Mouse (Mus musculus): ENCODE measurements around the gene Adamts17.

Adamts17 gene

DNA sequence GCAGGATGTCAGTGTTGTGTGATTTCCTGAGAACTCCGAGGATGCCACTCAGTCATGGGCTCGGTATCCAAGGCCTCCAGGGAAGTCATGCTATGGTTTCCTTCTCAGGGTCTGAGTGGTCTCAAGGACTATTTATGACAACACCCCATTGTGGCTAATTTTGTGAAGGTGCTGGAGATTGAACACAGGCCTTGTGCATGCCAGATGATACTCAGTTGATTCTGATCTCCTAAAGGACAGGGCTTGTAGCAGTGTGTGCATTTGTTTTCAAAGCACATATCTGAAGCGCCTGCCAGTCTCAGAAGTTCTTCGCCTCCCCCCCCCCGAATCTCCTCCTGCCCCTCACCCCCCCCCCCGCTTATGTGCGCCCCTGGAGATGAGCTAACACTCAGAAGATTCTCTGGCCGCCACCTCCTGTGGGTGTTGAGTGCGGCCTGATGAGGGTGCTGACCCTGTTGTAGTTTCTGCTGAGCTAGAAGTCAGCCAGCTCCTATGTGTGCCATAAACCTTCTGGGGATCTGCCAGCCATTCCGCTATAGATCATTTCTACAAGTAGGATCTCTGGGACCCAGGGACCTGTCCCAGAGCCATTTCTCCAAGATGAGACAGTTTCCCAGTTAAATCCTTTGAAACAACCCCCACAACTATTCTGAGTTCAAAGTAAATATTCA lies 232.6 kb downstream of the Adamts17 start:
- no peak for DNase-seq (ENCODE audit: low spot score in 2 of 2)

DNA sequence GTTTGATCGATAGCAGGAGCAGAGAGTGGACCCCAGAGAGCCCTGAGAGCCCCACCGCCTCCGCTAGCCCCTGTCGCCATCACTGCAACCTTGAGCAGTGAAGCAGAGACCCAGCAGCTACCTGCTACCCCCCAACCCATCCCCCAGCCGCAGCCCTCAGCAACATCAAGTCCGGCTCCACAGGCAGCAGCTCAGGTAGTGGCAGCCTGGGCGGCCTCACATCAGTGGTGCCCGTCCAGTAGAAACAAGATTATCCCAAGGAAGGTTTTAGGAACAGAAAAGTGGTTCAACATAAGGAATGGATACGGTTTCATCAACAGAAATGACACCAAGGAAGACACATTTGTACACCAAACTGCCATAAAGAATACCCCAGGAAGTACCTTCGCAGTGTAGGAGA lies 243.2 kb downstream of the Adamts17 start:
- no peak for DNase-seq (ENCODE audit: low spot score in 2 of 2)

DNA sequence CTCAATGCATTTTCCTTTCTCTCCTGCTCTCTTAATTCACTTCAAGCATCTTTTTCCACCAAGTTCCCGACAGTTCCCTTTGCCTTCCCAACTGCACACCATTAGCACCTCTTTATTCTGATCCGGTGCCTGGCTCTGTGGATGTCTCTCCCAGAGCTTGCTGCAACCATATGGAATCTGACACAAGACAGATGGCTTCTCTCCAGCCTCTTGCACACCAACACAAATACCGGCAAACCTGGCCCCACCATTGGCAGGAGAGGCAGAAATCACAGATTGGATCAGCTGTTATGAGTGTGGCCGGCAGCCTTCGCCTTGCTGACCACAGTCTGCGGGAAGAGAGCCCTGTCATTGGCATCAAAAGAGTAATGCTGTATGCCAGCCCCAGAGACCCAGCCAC lies 248.2 kb downstream of the Adamts17 start:
- peak; percentile 16 to 26 for DNase-seq (ENCODE audit: low spot score in 2 of 2)

DNA sequence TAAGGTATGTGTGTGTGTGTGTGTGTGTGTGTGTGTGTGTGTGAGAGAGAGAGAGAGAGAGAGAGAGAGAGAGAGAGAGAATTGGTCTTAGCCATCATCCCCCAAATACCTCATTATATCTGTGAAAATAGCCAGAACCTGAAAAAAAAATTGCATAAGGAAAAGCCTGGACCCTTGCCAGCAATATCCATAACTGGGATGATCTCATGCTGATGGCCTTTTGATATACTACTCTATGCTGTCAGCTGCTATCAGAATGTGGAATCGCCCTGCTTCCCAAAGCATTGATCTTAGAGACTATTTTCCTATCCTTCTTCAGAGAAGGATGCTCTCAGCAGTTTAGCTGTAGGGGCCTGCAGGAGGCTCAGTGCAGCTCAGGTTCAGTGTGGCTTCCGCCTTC lies 257.6 kb downstream of the Adamts17 start:
- DNase-seq (ENCODE audit: low spot score in 2 of 2) = no peak

DNA sequence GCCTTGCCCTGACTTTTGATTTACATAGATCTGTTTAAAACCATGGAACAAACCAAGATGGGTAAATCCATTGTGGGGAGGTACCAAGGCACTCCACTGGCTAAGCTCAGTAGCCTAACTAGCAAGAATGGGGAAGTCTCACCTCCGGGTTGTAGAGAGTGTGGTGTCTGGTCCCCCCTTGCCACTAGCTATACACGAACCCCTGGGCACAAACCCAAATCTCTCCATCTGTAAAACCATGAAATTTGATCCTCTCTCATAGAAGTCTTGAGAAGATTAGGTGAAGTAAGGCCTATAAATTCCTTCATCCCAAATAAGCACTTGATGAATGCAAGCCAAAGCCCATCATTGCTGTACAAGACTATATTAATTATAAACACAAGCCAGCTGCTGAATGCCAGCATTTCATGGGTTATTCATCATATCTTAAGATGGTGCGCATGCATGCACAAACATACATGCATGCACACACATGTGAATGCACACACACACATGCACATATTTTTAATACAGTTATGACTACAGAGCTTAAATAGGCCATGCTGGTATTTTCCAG lies 262.0 kb downstream of the Adamts17 start:
- DNase-seq (ENCODE audit: low spot score in 2 of 2) = no peak

DNA sequence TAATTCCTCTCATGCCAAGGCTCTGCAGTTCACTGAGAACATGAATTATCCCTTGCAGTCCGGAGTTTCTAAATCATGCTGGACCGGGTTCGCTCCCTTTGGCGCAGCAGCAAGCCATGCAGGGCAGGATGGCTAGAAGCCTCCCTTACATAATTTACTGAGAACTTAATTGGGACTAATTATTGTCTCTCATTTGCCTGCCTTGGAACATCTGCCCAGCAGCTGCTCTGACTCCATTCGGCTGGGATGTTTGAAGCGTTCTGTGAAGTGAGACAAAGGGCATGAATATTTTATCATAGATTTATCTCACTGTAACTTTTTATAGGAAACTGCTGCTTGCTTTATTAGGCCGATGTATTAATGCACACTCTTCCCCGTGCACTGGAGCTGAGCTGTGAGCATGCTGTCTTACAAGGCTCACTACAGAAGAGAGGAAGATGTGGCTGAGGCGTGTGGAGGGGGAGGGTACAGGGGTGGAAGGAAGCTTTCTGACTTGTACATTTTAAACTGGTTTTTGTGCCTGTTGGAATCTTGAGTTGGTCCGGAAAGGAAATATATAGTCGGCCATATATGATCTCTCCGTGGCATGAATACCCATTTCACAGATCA lies 271.1 kb downstream of the Adamts17 start:
- DNase-seq (ENCODE audit: low spot score in 2 of 2) = peak in 1 of 2 experiments; percentile 8

DNA sequence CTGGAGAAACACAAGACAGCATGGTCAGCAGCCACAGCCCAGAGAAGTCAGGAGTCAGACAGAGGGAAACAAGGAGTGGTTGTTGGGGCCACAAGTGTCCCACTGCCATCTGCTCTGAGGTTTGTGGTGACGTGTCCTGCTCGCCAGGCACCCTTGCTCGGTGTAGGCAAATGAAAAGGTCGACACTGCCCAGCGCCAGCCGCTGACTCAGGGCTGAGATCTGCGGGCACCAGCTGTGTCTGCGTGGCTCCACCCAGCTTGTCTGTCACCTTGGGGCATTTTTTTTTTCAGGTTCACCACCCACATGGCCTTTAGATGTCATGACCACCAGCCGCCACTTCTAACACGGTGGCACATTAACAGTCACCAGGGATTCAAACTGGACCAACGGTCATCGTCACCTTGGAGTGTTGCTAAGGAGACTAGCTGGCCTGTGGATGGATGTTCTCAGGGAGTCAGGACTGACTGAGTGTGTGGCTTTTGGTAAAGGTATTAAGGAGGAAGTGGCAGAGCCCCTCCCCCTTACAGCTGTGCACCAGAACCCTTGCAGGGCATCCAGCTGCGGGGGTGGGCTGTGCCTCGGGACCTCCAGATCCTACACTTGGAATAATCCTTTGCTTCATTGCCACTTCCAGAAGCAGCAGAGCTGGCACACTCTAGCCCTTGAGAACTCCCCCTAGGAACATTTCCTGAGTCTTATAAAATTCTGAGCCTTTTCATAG lies 273.1 kb downstream of the Adamts17 start:
- DNase-seq (ENCODE audit: low spot score in 2 of 2) = no peak

DNA sequence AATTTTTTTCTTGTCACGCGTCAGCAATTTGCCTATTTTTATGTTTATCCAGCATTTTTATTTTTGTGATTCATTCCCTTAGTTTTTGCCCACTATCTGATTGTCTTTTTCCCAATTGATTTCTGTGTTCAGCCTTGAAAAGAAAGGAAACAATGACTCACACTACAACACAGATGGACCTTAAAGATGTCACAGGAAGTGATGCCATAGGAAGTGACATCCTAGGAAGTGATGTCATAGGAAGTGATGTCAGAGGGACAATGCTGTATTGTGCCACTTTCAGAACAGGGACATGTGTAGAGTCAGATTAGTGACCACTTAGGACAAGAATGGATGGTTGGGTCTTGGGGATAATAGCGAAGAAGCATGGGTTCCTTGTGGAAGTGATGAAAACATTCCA lies 274.5 kb downstream of the Adamts17 start:
- no peak for DNase-seq (ENCODE audit: low spot score in 2 of 2)

DNA sequence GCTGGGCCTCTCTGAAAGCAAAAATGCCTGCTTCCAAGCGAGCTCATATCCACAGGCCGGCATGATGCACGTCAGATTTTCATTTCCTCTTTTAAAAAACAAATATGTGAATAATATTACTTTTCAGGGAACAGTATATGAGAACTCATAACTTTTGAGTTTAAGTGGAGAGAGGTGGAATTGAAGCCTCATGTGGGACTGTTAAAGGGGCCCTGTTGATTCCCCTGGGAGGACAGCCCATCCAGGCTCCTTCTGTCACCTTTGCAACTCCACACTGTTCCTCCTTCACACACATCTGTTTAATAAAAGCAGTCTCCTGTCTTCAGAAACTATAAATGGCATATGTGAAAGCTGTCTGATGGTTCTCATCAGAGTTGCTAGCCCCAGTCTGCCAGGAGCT lies 275.5 kb downstream of the Adamts17 start:
- DNase-seq (ENCODE audit: low spot score in 2 of 2) = no peak

DNA sequence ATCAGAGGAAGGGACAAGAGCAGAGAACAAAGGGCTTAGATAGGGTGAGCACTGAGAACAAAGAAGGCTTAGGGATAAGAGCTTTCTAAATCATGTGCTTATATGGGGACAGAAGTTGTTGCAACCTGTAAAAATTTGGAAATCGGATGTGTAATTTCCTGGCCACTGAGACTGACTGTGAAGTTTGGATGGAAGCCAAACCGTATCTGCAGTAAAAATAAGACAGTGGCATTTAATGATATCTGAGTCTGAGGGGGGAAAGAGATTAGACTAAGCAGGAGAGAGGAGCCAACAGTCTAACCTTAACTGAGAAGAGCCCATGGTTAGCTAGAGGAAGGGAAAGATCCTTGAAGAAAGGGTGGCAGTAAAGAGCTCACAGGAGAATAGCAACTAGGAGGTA lies 295.6 kb downstream of the Adamts17 start:
- DNase-seq (ENCODE audit: low spot score in 2 of 2) = no peak

DNA sequence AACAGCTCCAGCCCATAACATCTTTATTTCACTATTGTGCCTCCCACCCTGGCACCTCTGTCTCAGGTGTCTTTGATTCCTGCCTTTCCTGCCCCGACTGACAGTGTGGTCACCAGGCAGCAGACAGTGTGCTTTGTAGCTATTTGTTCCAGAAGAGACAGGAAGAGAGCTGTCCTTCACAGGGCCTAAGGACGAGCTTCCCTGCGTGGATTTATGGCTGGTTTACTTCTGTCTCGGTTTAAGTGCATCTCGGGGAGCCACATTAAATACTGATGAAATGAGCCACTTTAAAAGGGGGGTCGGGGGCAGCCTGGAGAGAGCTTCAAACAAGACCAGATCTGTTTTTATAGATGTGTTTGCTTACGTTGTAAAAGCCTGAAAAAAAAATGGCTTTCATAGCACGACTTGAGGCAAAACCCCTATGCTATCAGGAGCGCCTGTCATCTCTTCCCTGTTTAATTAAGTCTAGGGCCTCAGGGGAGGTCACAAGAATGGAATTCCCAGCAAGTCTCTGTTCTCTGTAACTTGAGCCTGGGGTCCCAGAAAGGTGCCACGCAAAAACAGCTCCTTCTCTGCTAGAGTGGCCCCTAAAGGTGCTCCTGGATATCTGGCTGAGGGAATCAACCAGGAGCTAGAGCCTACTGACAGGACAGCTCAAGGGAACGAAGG lies 302.9 kb downstream of the Adamts17 start:
- DNase-seq (ENCODE audit: low spot score in 2 of 2) = no peak

DNA sequence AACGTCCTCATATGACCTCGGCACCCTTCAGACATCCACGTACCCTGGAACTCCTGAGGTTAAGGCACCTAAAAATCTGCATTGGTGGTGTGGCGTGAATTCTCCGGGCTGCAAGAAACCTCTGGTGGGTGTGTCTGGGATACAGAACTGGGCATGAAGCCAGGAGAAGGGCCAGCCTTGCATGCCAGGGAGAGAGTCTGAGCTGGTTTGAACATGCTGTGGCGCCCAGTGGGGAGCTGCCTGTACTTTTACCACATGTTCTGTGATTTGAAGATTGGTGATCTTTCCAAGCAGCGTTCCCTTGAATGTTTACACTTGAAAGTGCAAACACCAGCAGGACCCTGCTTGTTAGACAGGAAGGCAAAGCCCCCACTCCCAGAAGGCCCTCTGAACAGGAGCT lies 306.2 kb downstream of the Adamts17 start:
- DNase-seq (ENCODE audit: low spot score in 2 of 2) = no peak

DNA sequence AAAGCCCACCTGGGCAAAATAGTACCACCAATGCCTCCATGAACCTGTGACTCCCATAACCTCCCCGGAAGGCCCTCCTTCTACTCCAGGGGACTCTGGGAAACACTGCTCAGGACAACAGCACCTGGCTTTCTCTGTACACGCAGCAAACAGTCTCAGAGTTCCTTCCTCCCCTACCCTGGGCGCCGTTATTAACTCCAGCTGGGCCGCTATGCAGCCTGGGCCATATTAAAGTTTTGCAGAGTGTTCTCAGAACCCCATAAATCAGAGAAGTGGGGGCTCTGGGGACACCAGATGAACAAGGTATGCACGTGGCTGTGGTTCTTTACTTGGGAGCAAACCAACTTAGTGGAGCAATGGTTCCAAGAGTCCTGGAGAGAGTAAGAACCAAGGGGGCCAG lies 306.6 kb downstream of the Adamts17 start:
- DNase-seq (ENCODE audit: low spot score in 2 of 2) = no peak

DNA sequence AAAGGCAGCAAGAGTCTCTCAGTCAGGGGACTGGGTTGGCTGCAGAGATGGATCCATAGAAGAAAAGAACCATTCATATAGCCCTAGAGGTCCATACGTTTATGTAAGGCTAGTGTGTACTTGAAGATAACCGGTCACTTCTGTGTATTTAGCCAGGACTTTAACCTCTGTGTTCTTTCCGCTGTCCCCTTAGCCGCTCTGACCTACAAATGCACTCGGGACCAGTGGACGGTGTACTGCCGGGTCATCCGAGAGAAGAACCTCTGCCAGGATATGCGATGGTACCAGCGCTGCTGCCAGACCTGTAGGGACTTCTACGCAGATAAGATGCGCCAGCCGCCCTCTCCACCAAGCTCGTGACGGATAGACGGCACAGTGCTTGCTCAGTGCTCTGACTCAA lies 310.2 kb downstream of the Adamts17 start:
- DNase-seq (ENCODE audit: low spot score in 2 of 2) = no peak

DNA sequence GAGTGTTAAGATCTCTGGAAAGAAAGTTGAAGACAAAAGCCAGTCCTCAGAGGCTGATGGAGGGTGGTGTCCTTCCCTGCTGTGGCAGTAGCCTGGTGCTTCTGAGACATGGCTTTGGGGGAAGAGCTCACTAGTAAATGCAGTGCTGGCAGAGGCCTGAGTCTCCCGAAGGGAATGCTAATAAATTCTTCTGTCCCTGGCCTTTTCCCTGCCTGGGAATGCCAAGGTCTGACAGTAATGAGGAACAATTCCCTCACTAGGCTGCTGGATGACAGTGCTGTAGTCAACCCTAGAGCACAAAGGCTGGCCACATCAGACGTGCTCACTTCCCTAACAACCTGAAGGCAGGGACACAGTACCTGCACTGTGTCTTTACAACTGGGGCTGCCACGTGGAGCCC lies 313.1 kb downstream of the Adamts17 start:
- no peak for DNase-seq (ENCODE audit: low spot score in 2 of 2)

DNA sequence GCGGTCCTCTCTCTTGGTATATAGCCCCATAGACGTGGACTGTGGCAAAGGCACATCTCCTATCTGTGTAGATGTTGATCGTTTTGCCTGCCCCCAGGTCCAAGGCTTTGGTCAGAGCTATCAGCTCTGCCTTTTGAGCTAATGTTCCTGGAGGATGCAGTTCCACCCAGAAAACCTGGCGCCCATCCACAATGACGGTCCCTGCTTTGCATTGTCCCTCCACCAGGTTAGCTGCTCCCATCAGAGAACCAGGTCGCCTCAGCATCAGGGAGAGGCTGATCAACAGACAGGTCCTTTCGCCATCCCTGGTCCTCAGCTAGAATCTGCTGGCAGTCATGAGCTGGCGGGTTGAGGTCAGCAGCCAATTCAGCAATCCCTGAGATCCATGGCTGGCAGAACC lies 322.6 kb downstream of the Adamts17 start:
- no peak for DNase-seq (ENCODE audit: low spot score in 2 of 2)

DNA sequence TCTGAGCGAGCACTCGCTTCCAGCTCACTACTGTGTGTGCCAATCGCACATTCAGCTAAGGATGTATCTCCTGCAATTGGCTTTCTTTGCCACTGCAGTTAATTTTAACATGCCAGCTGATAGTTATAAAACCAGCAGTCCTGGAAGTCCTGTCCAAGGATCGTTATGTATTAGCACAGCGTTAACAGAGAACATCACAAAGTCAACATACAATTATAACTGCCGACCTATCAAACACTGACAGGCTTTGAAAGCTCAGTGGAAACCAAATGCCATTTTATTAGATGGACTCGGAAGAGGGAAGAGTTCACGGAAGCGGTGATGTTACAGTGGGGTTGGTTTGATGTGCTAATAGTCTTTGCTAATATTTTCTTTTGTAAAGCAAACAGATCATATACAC lies 328.8 kb downstream of the Adamts17 start:
- no peak for DNase-seq (ENCODE audit: low spot score in 2 of 2)

DNA sequence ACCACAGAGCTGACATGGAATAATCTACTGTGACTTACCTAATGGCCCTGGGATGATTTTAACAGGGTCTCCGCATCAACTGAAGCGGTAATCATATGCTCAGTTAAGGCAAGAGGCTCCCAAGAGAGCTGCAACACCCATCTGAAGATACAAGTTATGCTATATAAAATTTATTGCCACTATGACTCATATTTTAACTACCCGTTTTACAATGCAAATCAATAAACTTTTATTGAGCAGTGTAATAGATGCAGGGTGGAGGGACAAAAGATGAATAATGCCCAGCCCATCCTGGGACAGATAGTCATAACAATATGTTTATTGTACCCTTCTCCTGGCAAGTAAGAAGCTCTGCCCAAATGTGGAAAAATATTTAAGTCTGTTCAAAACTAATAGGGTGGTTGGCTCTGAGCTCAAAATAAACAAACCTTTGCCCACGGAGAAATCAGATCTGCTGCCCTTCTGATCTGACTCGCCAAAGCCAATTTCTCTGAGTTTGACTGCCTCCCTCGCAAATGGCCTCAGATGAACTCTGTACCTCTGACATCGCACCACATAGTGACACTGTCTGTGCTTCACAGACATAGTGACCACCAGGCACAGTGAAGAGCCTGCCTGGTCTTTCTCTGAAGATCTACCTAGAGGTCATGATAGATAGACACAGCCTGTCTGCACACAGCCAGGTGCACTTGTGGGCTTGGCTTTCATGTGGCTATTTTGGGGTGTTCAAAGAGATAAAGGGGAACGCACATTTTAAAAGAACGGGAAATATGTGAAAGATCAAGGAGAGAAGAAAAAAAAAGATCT lies 329.4 kb downstream of the Adamts17 start:
- DNase-seq (ENCODE audit: low spot score in 2 of 2) = no peak

DNA sequence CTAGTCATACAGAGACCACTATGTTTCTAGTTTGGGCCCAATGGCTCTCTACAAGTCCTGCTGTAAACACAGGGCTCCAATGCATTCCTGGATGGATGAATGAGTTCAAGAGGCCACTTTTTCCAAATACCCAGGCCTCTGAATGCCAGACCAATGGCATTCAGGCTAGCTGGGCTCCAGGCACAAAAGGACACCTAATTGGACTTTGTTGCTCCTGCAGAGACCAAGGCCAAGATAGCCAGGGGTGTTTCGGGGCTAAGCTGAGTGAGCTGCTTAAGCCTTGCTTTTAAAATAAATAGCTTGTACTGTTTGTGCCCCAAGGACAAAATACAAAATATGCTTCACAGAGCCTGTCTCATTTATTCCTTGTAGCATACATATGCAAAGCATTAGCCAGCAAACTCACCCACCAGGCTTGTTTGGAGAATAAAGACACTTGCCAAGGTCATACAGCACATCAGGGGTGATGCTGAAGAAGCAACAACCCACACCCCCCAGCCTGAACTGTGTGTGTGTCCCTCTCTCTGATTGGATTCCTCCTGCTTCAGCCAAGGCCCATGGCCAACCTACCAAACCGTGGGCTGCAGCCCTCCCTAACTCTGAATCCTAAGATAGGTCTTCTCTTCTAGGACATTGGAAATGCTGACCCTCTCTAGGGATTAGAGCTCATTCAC lies 334.1 kb downstream of the Adamts17 start:
- no peak for DNase-seq (ENCODE audit: low spot score in 2 of 2)

DNA sequence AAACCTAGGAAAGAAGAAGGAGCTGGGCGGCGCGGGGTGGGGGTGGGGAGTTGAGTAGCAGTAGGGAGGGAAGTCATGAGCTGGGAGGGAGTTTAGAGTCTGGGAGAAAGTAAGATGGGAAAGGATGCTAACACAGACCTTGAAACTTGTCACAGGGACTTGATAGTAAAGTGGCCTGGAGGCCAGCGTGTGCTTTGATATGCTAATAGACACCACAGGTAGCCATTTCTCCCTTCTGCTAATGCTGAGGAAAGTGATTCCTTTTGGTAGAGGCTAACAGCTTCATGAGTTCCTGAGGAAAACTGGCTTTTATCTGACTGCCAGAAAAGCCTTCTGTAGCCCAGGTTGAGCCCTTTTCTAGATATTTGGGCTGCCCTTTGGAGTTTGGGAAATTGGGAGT lies 344.3 kb downstream of the Adamts17 start:
- no peak for DNase-seq (ENCODE audit: low spot score in 2 of 2)

DNA sequence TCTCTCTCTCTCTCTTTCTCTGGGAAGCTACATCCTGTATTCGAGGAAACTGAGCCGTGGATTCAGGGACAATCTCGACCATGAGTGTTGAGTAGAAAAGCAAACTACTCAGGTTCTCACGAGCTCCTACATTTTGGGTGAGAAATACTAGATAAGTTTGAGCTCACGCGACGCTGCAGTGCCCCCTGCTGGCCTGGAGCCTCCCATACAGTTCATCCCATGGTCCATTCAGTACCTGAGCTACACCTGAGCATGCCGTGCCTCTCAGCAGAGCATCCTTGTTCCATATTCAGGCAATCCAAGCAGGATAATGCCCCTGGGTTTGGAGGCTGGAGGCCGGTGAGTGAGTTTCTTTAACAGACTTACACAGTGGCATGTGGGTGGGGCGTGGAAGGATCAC lies 359.9 kb downstream of the Adamts17 start:
- peak; percentile 53 to 77 for DNase-seq (ENCODE audit: low spot score in 2 of 2)

All from frontal cortex, postnatal 36 days (tissue).